Mouse (Mus musculus): ENCODE results near the gene Dusp12.

Dusp12 gene

GRCm38 (mm10) chr1:170862435-170862717 lies 23.0 kb downstream of the Dusp12 start:
- DNase-seq (ENCODE audit: low spot score in 2 of 2) = no peak

GRCm38 (mm10) chr1:170861671-170862434 lies 23.5 kb downstream of the Dusp12 start:
- no peak for DNase-seq (ENCODE audit: low spot score in 2 of 2)

GRCm38 (mm10) chr1:170858872-170859271 lies 26.5 kb downstream of the Dusp12 start:
- DNase-seq (ENCODE audit: low spot score in 2 of 2) = no peak

GRCm38 (mm10) chr1:170857369-170857768 lies 28.0 kb downstream of the Dusp12 start:
- DNase-seq (ENCODE audit: low spot score in 2 of 2) = no peak

GRCm38 (mm10) chr1:170855056-170855760 lies 30.1 kb downstream of the Dusp12 start:
- no peak for DNase-seq (ENCODE audit: low spot score in 2 of 2)

- DNase-seq (ENCODE audit: low spot score in 2 of 2) = no peak
Measured at GRCm38 (mm10) chr1:170853604-170854003, 31.7 kb downstream of the Dusp12 start.

- DNase-seq (ENCODE audit: low spot score in 2 of 2) = no peak
Measured at GRCm38 (mm10) chr1:170850637-170851624, 34.4 kb downstream of the Dusp12 start.

GRCm38 (mm10) chr1:170850007-170850406 lies 35.3 kb downstream of the Dusp12 start:
- peak in 1 of 2 experiments; percentile 38 for DNase-seq (ENCODE audit: low spot score in 2 of 2)

- DNase-seq (ENCODE audit: low spot score in 2 of 2) = no peak
Measured at GRCm38 (mm10) chr1:170845448-170846307, 39.7 kb downstream of the Dusp12 start.

GRCm38 (mm10) chr1:170844380-170844779 lies 41.0 kb downstream of the Dusp12 start:
- DNase-seq (ENCODE audit: low spot score in 2 of 2) = no peak

GRCm38 (mm10) chr1:170839685-170840084 lies 45.7 kb downstream of the Dusp12 start:
- no peak for DNase-seq (ENCODE audit: low spot score in 2 of 2)

GRCm38 (mm10) chr1:170834756-170835155 lies 50.6 kb downstream of the Dusp12 start:
- DNase-seq (ENCODE audit: low spot score in 2 of 2) = no peak

- no peak for DNase-seq (ENCODE audit: low spot score in 2 of 2)
Measured at GRCm38 (mm10) chr1:170829781-170830180, 55.6 kb downstream of the Dusp12 start.

GRCm38 (mm10) chr1:170829344-170829743 lies 56.0 kb downstream of the Dusp12 start:
- no peak for DNase-seq (ENCODE audit: low spot score in 2 of 2)
